Mouse (Mus musculus) hindbrain, embryonic 16.5 days (tissue): ENCODE data around the gene Pkp4. TPM values are rescaled to one million over a fixed set of nuclear protein-coding genes. Genes with fewer than 3 reads are reported as not detected.

Experiments used
- ATAC-seq: fragments of 200-750 bp; cut with Nextera tagmentation; 2 replicates; pipeline ENCODE4 v1.8.0; 2017; ENCODE audit warnings: moderate TSS enrichment, moderate library complexity
- H3K27ac ChIP-seq: fragments of 300-500 bp; sonication (generic); 2 replicates; pipeline ENCODE4 v1.5.1; 2014; ENCODE audit warnings: low read depth, mild to moderate bottlenecking, control low read depth, low read length, moderate library complexity
- H3K27me3 ChIP-seq: fragments of 300-500 bp; sonication (generic); replicated peaks from 2 replicates; pipeline ENCODE4 v1.6.1; 2014; ENCODE audit warnings: low read length; ENCODE audit not compliant: control insufficient read depth, insufficient read depth
- H3K36me3 ChIP-seq: fragments of 300-500 bp; sonication (generic); 2 replicates; pipeline ENCODE4 v1.6.1; 2014; ENCODE audit warnings: mild to moderate bottlenecking, low read length, moderate library complexity, mixed read lengths; ENCODE audit not compliant: control insufficient read depth, insufficient read depth
- H3K4me1 ChIP-seq: fragments of 300-500 bp; sonication (generic); 2 replicates; pipeline ENCODE4 v1.6.1; 2014; ENCODE audit warnings: low read depth, low read length; ENCODE audit not compliant: control insufficient read depth, insufficient read depth
- H3K4me2 ChIP-seq: fragments of 300-500 bp; sonication (generic); 2 replicates; pipeline ENCODE4 v1.6.1; 2014; ENCODE audit warnings: mild to moderate bottlenecking, low read length, control low read depth, moderate library complexity
- H3K4me3 ChIP-seq: fragments of 300-500 bp; sonication (generic); 2 replicates; pipeline ENCODE4 v1.5.1; 2014; ENCODE audit warnings: mild to moderate bottlenecking, low read length, control low read depth, moderate library complexity
- H3K9ac ChIP-seq: fragments of 300-500 bp; sonication (generic); 2 replicates; pipeline ENCODE4 v1.6.1; 2014; ENCODE audit warnings: low read depth, mild to moderate bottlenecking, control low read depth, low read length, moderate library complexity
- H3K9me3 ChIP-seq: fragments of 300-500 bp; sonication (generic); 2 replicates; pipeline ENCODE4 v1.6.1; 2014; ENCODE audit warnings: mild to moderate bottlenecking, low read length, moderate library complexity; ENCODE audit not compliant: control insufficient read depth
- WGBS: fragments of 180-500 bp; shearing (Covaris S2); extraction: QIAGEN DNeasy Blood & Tissue Kit; methylation state at CpG from one replicate; pipeline ENCODE4 v1.1.7; 2014; 5-methylcytosine and 5-hydroxymethylcytosine counted together
- polyA plus RNA-seq: library from polyadenylated mRNA; unstranded; fragments of >200 nt; fragmentation: Nextera tagmentation; extraction: Ambion mirVana; gene quantifications from 2 replicates; pipeline ENCODE4 v1.2.1, GENCODE M21; 2015

Gene Pkp4
- polyA plus RNA-seq, 1 experiment from 2014 or later, result 29.2 TPM

GRCm38 (mm10) chr2:59287630-59288029 is 127.0 kb downstream of the Pkp4 start:
- no peaks in the 10 kb centered on the region for H3K27me3 ChIP-seq
- no peak overlapping the region for H3K4me3 ChIP-seq
- H3K4me1 ChIP-seq, result peaks cover 4% of the 10 kb centered on the region; the same call in 1 of the 2 replicates
- H3K4me2 ChIP-seq, result no peak overlapping the region
- 73% methylated on average over 8 of the region's 8 CpGs for WGBS
- no peaks in the 10 kb centered on the region for H3K9me3 ChIP-seq
- H3K36me3 ChIP-seq, result no peaks in the 10 kb centered on the region
- H3K9ac ChIP-seq, result no peak overlapping the region
- H3K27ac ChIP-seq, result no peak overlapping the region
- no peak for ATAC-seq

GRCm38 (mm10) chr2:59289411-59289810 is 128.8 kb downstream of the Pkp4 start:
- no peak overlapping the region for H3K4me2 ChIP-seq
- H3K9ac ChIP-seq, result no peak overlapping the region
- H3K36me3 ChIP-seq, result no peaks in the 10 kb centered on the region
- H3K27ac ChIP-seq, result no peak overlapping the region
- no peaks in the 10 kb centered on the region for H3K27me3 ChIP-seq
- peaks cover 4% of the 10 kb centered on the region; the same call in 1 of the 2 replicates for H3K4me1 ChIP-seq
- ATAC-seq, result no peak
- H3K4me3 ChIP-seq, result no peak overlapping the region
- WGBS, result 84% methylated on average over 2 of the region's 2 CpGs
- no peaks in the 10 kb centered on the region for H3K9me3 ChIP-seq

GRCm38 (mm10) chr2:59290391-59290790 is 129.7 kb downstream of the Pkp4 start:
- ATAC-seq, result no peak
- 76% methylated on average over 3 of the region's 3 CpGs for WGBS
- H3K36me3 ChIP-seq, result no peaks in the 10 kb centered on the region

GRCm38 (mm10) chr2:59299831-59300230 is 139.2 kb downstream of the Pkp4 start:
- Histone ChIP-seq H3K27me3 (no peaks in the 10 kb centered on the region), H3K9me3 (no peaks in the 10 kb centered on the region), H3K9ac (no peak overlapping the region), H3K4me3 (no peak overlapping the region), H3K4me1 (peaks cover 13% of the 10 kb centered on the region), H3K4me2 (no peak overlapping the region), H3K27ac (no peak overlapping the region), H3K36me3 (no peaks in the 10 kb centered on the region)
- no peak for ATAC-seq
- WGBS, result 88% methylated on average over 3 of the region's 3 CpGs

More at GRCm38 (mm10) chr2:59290391-59290790, 129.7 kb downstream of the Pkp4 start:
- Histone ChIP-seq H3K4me3 (no peak overlapping the region), H3K27me3 (no peaks in the 10 kb centered on the region), H3K9ac (no peak overlapping the region), H3K9me3 (no peaks in the 10 kb centered on the region), H3K4me1 (peaks cover 4% of the 10 kb centered on the region; the same call in 1 of the 2 replicates), H3K27ac (no peak overlapping the region), H3K4me2 (no peak overlapping the region)

GRCm38 (mm10) chr2:59301671-59302070 is 141.0 kb downstream of the Pkp4 start:
- H3K4me1 ChIP-seq, result peaks cover 13% of the 10 kb centered on the region
- ATAC-seq, result peak; percentile 90
- H3K9ac ChIP-seq, result no peak overlapping the region
- H3K4me2 ChIP-seq, result peak overlapping the region; percentile 37
- H3K27ac ChIP-seq, result no peak overlapping the region; the same call in 1 of the 2 replicates
- WGBS, result 16% methylated on average over 12 of the region's 12 CpGs
- H3K4me3 ChIP-seq, result no peak overlapping the region
- no peaks in the 10 kb centered on the region for H3K9me3 ChIP-seq
- no peaks in the 10 kb centered on the region for H3K27me3 ChIP-seq
- 0 out of 2 replicates have a peak, but pooled peaks cover 2% of the 10 kb centered on the region for H3K36me3 ChIP-seq

GRCm38 (mm10) chr2:59302430-59302829 is 141.8 kb downstream of the Pkp4 start:
- no peak overlapping the region for H3K9ac ChIP-seq
- 44% methylated on average over 6 of the region's 6 CpGs for WGBS
- no peaks in the 10 kb centered on the region for H3K27me3 ChIP-seq
- peak; percentile 70 for ATAC-seq
- H3K4me1 ChIP-seq, result peaks cover 13% of the 10 kb centered on the region
- H3K36me3 ChIP-seq, result 0 out of 2 replicates have a peak, but pooled peaks cover 6% of the 10 kb centered on the region
- H3K9me3 ChIP-seq, result no peaks in the 10 kb centered on the region
- H3K4me2 ChIP-seq, result no peak overlapping the region
- H3K4me3 ChIP-seq, result no peak overlapping the region
- H3K27ac ChIP-seq, result no peak overlapping the region

GRCm38 (mm10) chr2:59303530-59304063 is 142.9 kb downstream of the Pkp4 start:
- Histone ChIP-seq H3K4me2 (no peak overlapping the region), H3K4me1 (peaks cover 13% of the 10 kb centered on the region), H3K27ac (no peak overlapping the region), H3K9me3 (no peaks in the 10 kb centered on the region), H3K36me3 (peaks cover 15% of the 10 kb centered on the region), H3K4me3 (no peak overlapping the region), H3K9ac (no peak overlapping the region), H3K27me3 (no peaks in the 10 kb centered on the region)
- WGBS, result 84% methylated on average over 12 of the region's 12 CpGs
- no peak for ATAC-seq

- Histone ChIP-seq H3K9ac (no peak overlapping the region), H3K27ac (no peak overlapping the region), H3K4me1 (peaks cover 8% of the 10 kb centered on the region), H3K36me3 (peaks cover 19% of the 10 kb centered on the region), H3K4me2 (no peak overlapping the region), H3K27me3 (no peaks in the 10 kb centered on the region), H3K4me3 (no peak overlapping the region), H3K9me3 (no peaks in the 10 kb centered on the region)
- 95% methylated on average over 8 of the region's 8 CpGs for WGBS
- no peak for ATAC-seq
Observed at GRCm38 (mm10) chr2:59307302-59307701, 146.7 kb downstream of the Pkp4 start.

GRCm38 (mm10) chr2:59308055-59308454 is 147.4 kb downstream of the Pkp4 start:
- no peak overlapping the region for H3K4me2 ChIP-seq
- no peak overlapping the region for H3K9ac ChIP-seq
- no peaks in the 10 kb centered on the region for H3K9me3 ChIP-seq
- H3K27ac ChIP-seq, result no peak overlapping the region
- H3K4me3 ChIP-seq, result no peak overlapping the region
- WGBS, result 92% methylated on average over 19 of the region's 19 CpGs
- no peaks in the 10 kb centered on the region for H3K27me3 ChIP-seq
- peaks cover 19% of the 10 kb centered on the region for H3K36me3 ChIP-seq
- ATAC-seq, result peak; percentile 45; the same call in 1 of the 2 replicates
- peaks cover under 1% of the 10 kb centered on the region for H3K4me1 ChIP-seq
